Mouse (Mus musculus) forebrain, embryonic 14.5 days (tissue): ENCODE measurements at regions not wholly inside any gene's neighbourhood (a gene's known extent, or its start where the extent isn't known, plus 50 kb on each side); places are given as distances from the start of the nearest gene placed in this dataset.

Source experiments
- ATAC-seq: fragments of 200-750 bp; cut with Nextera tagmentation; 2 replicates; pipeline ENCODE4 v1.8.0; 2017; ENCODE audit warnings: mild to moderate bottlenecking, moderate library complexity
- DNase-seq: peaks from one replicate; pipeline ENCODE4 v3.0.0-alpha.2; 2015; ENCODE audit warnings: low spot score
- H3K27ac ChIP-seq: fragments of 300-500 bp; sonication (generic); 2 replicates; pipeline ENCODE4 v1.5.1; 2014; ENCODE audit warnings: low read depth, mild to moderate bottlenecking, control low read depth, low read length, moderate library complexity
- H3K27me3 ChIP-seq: fragments of 300-500 bp; sonication (generic); replicated peaks from 2 replicates; pipeline ENCODE4 v1.6.1; 2014; ENCODE audit warnings: low read length, control low read depth, mixed read lengths; ENCODE audit not compliant: control insufficient read depth, insufficient read depth
- H3K36me3 ChIP-seq: fragments of 300-500 bp; sonication (generic); 2 replicates; pipeline ENCODE4 v1.6.1; 2014; ENCODE audit warnings: low read length, control low read depth; ENCODE audit not compliant: control insufficient read depth, insufficient read depth
- H3K4me1 ChIP-seq: fragments of 300-500 bp; sonication (generic); 2 replicates; pipeline ENCODE4 v1.6.1; 2014; ENCODE audit warnings: antibody characterized with exemption, low read length, control low read depth; ENCODE audit not compliant: control insufficient read depth, insufficient read depth
- H3K4me2 ChIP-seq: fragments of 300-500 bp; sonication (generic); 2 replicates; pipeline ENCODE4 v1.6.1; 2014; ENCODE audit warnings: mild to moderate bottlenecking, control low read depth, low read length
- H3K4me3 ChIP-seq: fragments of 300-500 bp; sonication (generic); 2 replicates; pipeline ENCODE4 v1.5.1; 2014; ENCODE audit warnings: low read depth, low read length, control low read depth
- H3K9ac ChIP-seq: fragments of 300-500 bp; sonication (generic); 2 replicates; pipeline ENCODE4 v1.6.1; 2014; ENCODE audit warnings: mild to moderate bottlenecking, low read length, control low read depth, moderate library complexity
- H3K9me3 ChIP-seq: fragments of 300-500 bp; sonication (generic); replicated peaks from 2 replicates; pipeline ENCODE4 v1.6.1; 2016; ENCODE audit warnings: low read length, control low read depth, mixed read lengths; ENCODE audit not compliant: control insufficient read depth
- WGBS: fragments of 180-500 bp; shearing (Covaris S2); extraction: QIAGEN DNeasy Blood & Tissue Kit; methylation state at CpG from one replicate; pipeline ENCODE4 v1.1.7; 2014; 5-methylcytosine and 5-hydroxymethylcytosine counted together

GRCm38 (mm10) chr1:35106665-35107064 lies 256.9 kb downstream of the Plekhb2 start:
- Histone ChIP-seq H3K4me3 (no peak overlapping the region), H3K4me1 (no peaks in the 10 kb centered on the region), H3K27ac (no peak overlapping the region), H3K9ac (no peak overlapping the region), H3K4me2 (no peak overlapping the region), H3K27me3 (no peaks in the 10 kb centered on the region), H3K36me3 (no peaks in the 10 kb centered on the region), H3K9me3 (no peaks in the 10 kb centered on the region)
- WGBS = 81% methylated on average over 1 of the region's 1 CpGs
- ATAC-seq (no peak), DNase-seq (no peak)

GRCm38 (mm10) chr1:35109801-35110200 lies 260.0 kb downstream of the Plekhb2 start:
- 55% methylated on average over 1 of the region's 1 CpGs for WGBS

GRCm38 (mm10) chr1:35115521-35115920 lies 265.7 kb downstream of the Plekhb2 start:
- no peak overlapping the region for H3K9ac ChIP-seq
- H3K27me3 ChIP-seq = no peaks in the 10 kb centered on the region
- ATAC-seq (no peak), DNase-seq (no peak)
- peaks cover 5% of the 10 kb centered on the region; the same call in 1 of the 2 replicates for H3K9me3 ChIP-seq
- no peak overlapping the region for H3K4me3 ChIP-seq
- no peak overlapping the region for H3K27ac ChIP-seq
- H3K36me3 ChIP-seq = no peaks in the 10 kb centered on the region
- no peaks in the 10 kb centered on the region for H3K4me1 ChIP-seq
- no peak overlapping the region for H3K4me2 ChIP-seq

More at GRCm38 (mm10) chr1:35109801-35110200, 260.0 kb downstream of the Plekhb2 start:
- no peak overlapping the region for H3K4me3 ChIP-seq
- ATAC-seq (no peak), DNase-seq (no peak)
- H3K4me1 ChIP-seq = no peaks in the 10 kb centered on the region
- H3K36me3 ChIP-seq = no peaks in the 10 kb centered on the region
- H3K9ac ChIP-seq = no peak overlapping the region
- H3K27ac ChIP-seq = no peak overlapping the region
- no peaks in the 10 kb centered on the region for H3K9me3 ChIP-seq
- H3K4me2 ChIP-seq = no peak overlapping the region
- H3K27me3 ChIP-seq = no peaks in the 10 kb centered on the region

GRCm38 (mm10) chr1:35137907-35138306 lies 288.1 kb downstream of the Plekhb2 start:
- Histone ChIP-seq H3K4me1 (no peaks in the 10 kb centered on the region), H3K4me3 (no peak overlapping the region), H3K9me3 (no peaks in the 10 kb centered on the region), H3K27ac (no peak overlapping the region), H3K9ac (no peak overlapping the region), H3K4me2 (no peak overlapping the region), H3K27me3 (no peaks in the 10 kb centered on the region), H3K36me3 (no peaks in the 10 kb centered on the region)
- DNase-seq (peak; percentile 3), ATAC-seq (no peak)
- 85% methylated on average over 3 of the region's 3 CpGs for WGBS

- DNase-seq = no peak
- Histone ChIP-seq H3K4me2 (no peak overlapping the region), H3K4me1 (no peaks in the 10 kb centered on the region), H3K4me3 (no peak overlapping the region), H3K9ac (no peak overlapping the region), H3K36me3 (no peaks in the 10 kb centered on the region), H3K9me3 (no peaks in the 10 kb centered on the region), H3K27ac (no peak overlapping the region), H3K27me3 (no peaks in the 10 kb centered on the region)
- no peak for ATAC-seq
These were observed 299.3 kb downstream of the Plekhb2 start for GRCm38 (mm10) chr1:35149036-35149435.

GRCm38 (mm10) chr1:35162506-35162905 lies 312.7 kb downstream of the Plekhb2 start:
- no peak overlapping the region for H3K4me2 ChIP-seq
- no peak overlapping the region for H3K27ac ChIP-seq
- H3K4me3 ChIP-seq = no peak overlapping the region
- DNase-seq (peak; percentile 2), ATAC-seq (no peak)
- no peaks in the 10 kb centered on the region for H3K9me3 ChIP-seq
- H3K9ac ChIP-seq = no peak overlapping the region
- H3K36me3 ChIP-seq = no peaks in the 10 kb centered on the region
- H3K4me1 ChIP-seq = no peaks in the 10 kb centered on the region
- no peaks in the 10 kb centered on the region for H3K27me3 ChIP-seq

- no peak overlapping the region for H3K4me2 ChIP-seq
- no peak for ATAC-seq
- H3K27ac ChIP-seq = no peak overlapping the region
- H3K36me3 ChIP-seq = no peaks in the 10 kb centered on the region
- no peaks in the 10 kb centered on the region for H3K9me3 ChIP-seq
- H3K9ac ChIP-seq = no peak overlapping the region
- no peak overlapping the region for H3K4me3 ChIP-seq
- no peak for DNase-seq
- 88% methylated on average over 2 of the region's 2 CpGs for WGBS
- no peaks in the 10 kb centered on the region for H3K4me1 ChIP-seq
- no peaks in the 10 kb centered on the region for H3K27me3 ChIP-seq
These were observed 350.9 kb downstream of the Plekhb2 start for GRCm38 (mm10) chr1:35200656-35201055.

GRCm38 (mm10) chr1:35201083-35201879 lies 351.5 kb downstream of the Plekhb2 start:
- 85% methylated on average over 7 of the region's 7 CpGs for WGBS
- Histone ChIP-seq H3K4me2 (no peak overlapping the region), H3K4me3 (no peak overlapping the region), H3K36me3 (no peaks in the 10 kb centered on the region), H3K9me3 (no peaks in the 10 kb centered on the region), H3K4me1 (no peaks in the 10 kb centered on the region), H3K9ac (no peak overlapping the region), H3K27ac (no peak overlapping the region), H3K27me3 (no peaks in the 10 kb centered on the region)
- ATAC-seq = peak; percentile 29; the same call in 1 of the 2 replicates
- DNase-seq = no peak

GRCm38 (mm10) chr1:35201880-35202220 lies 352.1 kb downstream of the Plekhb2 start:
- DNase-seq (no peak), ATAC-seq (no peak)
- H3K36me3 ChIP-seq = no peaks in the 10 kb centered on the region
- H3K4me2 ChIP-seq = no peak overlapping the region
- no peak overlapping the region for H3K4me3 ChIP-seq
- H3K27me3 ChIP-seq = no peaks in the 10 kb centered on the region
- 91% methylated on average over 1 of the region's 1 CpGs for WGBS
- H3K9me3 ChIP-seq = no peaks in the 10 kb centered on the region
- no peak overlapping the region for H3K9ac ChIP-seq
- no peak overlapping the region for H3K27ac ChIP-seq
- no peaks in the 10 kb centered on the region for H3K4me1 ChIP-seq
